Mouse (Mus musculus) lung, postnatal 0 days (tissue): Measurements from ENCODE around the gene Otor.

Source experiments
- CTCF ChIP-seq: IDR thresholded peaks from 2 replicates; pipeline ENCODE4 v1.5.1; 2016; ENCODE audit warnings: antibody characterized with exemption, mild to moderate bottlenecking
- EP300 ChIP-seq: IDR thresholded peaks from 2 replicates; pipeline ENCODE4 v1.6.1; 2016; ENCODE audit warnings: antibody characterized with exemption, mild to moderate bottlenecking, control low read depth

DNA sequence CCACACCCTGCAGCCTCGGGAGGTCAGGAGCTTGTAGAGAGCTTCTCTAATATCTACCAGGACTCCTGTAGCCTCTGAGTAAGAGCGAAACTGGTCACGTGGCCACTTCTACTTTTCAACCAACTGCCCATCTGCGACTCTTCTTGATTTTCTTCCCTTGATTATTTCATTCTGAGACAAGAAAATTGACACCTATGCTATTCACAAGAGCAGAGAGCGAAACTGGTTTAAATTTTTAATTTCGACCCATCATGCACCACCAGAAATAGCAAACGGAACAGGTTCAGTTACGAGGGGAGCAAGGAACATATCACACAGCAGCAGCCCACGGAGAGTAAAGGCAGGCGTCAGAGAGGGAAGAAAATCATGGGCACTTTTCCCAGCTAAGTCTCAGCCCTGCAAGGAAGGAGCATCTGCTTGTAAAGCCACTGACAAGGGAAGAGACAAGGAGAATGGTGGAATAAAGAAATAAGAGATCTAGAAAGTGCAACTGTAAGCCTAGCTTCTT is 43.1 kb upstream of the Otor start:
- TF ChIP-seq CTCF (no peak), EP300 (no peak)
